Mouse (Mus musculus) MEL (cell line): ENCODE measurements at regions not wholly inside any gene's neighbourhood (a gene's known extent, or its start where the extent isn't known, plus 50 kb on each side); places are given as distances from the start of the nearest gene placed in this dataset.
"Not testable (repeated sequence)": the region's sequence is repeated elsewhere in the genome, so short reads cannot be mapped to it uniquely, and the experiment has no call there.

Experiments used
- DNase-seq: peaks from one replicate; pipeline ENCODE4 v3.0.0; 2011; ENCODE audit warnings: low read depth, low spot score
- H3K27ac ChIP-seq: 2 replicates; pipeline ENCODE4 v1.5.1; 2012; ENCODE audit warnings: low read depth, mild to moderate bottlenecking, control low read depth, low read length, moderate library complexity; ENCODE audit not compliant: control insufficient read depth
- H3K27me3 ChIP-seq, 2 experiments: fragments of 150-350 bp in 1 of 2; sonication (generic) in 1 of 2; 2 replicates each; pipeline ENCODE4 v1.6.1; 2012; ENCODE audit warnings: low read length in 2 of 2, mild to moderate bottlenecking in 2 of 2, improper control_type of control experiment in 1 of 2, moderate library complexity in 1 of 2; ENCODE audit not compliant: insufficient read depth in 2 of 2, control insufficient read depth in 1 of 2
- H3K36me3 ChIP-seq, 2 experiments: 2 replicates each; pipeline ENCODE4 v1.6.1; 2012 to 2014; ENCODE audit warnings: low read length in 2 of 2, improper control_type of control experiment in 1 of 2, inconsistent platforms in 1 of 2, mild to moderate bottlenecking in 1 of 2; ENCODE audit not compliant: insufficient read depth in 2 of 2, control insufficient read depth in 1 of 2
- H3K4me1 ChIP-seq, 2 experiments: fragments of 150-350 bp in 1 of 2; sonication (generic) in 1 of 2; 2 replicates each; pipeline ENCODE4 v1.6.1; 2012; ENCODE audit warnings: low read length in 2 of 2, improper control_type of control experiment in 1 of 2, mild to moderate bottlenecking in 1 of 2; ENCODE audit not compliant: insufficient read depth in 2 of 2, control insufficient read depth in 1 of 2
- H3K4me3 ChIP-seq, 2 experiments: fragments of 150-350 bp in 1 of 2; sonication (generic) in 1 of 2; 2 replicates each; pipeline ENCODE4 v1.5.1; 2012; ENCODE audit warnings: low read depth in 2 of 2, low read length in 2 of 2, mild to moderate bottlenecking in 2 of 2, moderate library complexity in 2 of 2, control low read depth in 1 of 2, improper control_type of control experiment in 1 of 2; ENCODE audit not compliant: control insufficient read depth in 1 of 2, insufficient read depth in 1 of 2
- H3K79me2 ChIP-seq: 2 replicates; pipeline ENCODE4 v1.6.1; 2012; ENCODE audit warnings: mild to moderate bottlenecking, low read length, moderate library complexity; ENCODE audit not compliant: control insufficient read depth, poor library complexity, insufficient read depth
- H3K9ac ChIP-seq: 2 replicates; pipeline ENCODE4 v1.6.1; 2012; ENCODE audit warnings: low read depth, mild to moderate bottlenecking, control low read depth, low read length, moderate library complexity; ENCODE audit not compliant: control insufficient read depth, poor library complexity, severe bottlenecking
- H3K9me3 ChIP-seq: fragments of 150-350 bp; sonication (generic); replicated peaks from 2 replicates; pipeline ENCODE4 v1.6.1; 2012; ENCODE audit warnings: mild to moderate bottlenecking, low read length, improper control_type of control experiment, moderate library complexity; ENCODE audit not compliant: insufficient read depth
- BHLHE40 ChIP-seq: IDR thresholded peaks from 2 replicates; pipeline ENCODE4 v1.6.1; 2012; ENCODE audit warnings: low read depth, mild to moderate bottlenecking, inconsistent platforms, low read length, improper control_type of control experiment, borderline replicate concordance
- CTCF ChIP-seq, 3 experiments: IDR thresholded peaks in 2 of 3; conservative IDR thresholded peaks in 1 of 3; 2 replicates each; pipeline ENCODE4 v1.5.1; 2011 to 2012; ENCODE audit warnings: low read length in 3 of 3, low read depth in 2 of 3, mild to moderate bottlenecking in 2 of 3, improper control_type of control experiment in 1 of 3, inconsistent platforms in 1 of 3, mixed read lengths in 1 of 3, moderate library complexity in 1 of 3; ENCODE audit not compliant: control insufficient read depth in 1 of 3, insufficient read depth in 1 of 3, poor library complexity in 1 of 3, severe bottlenecking in 1 of 3
- ELF1 ChIP-seq: IDR thresholded peaks from 2 replicates; pipeline ENCODE4 v1.6.1; 2014; ENCODE audit warnings: low read depth, mild to moderate bottlenecking, inconsistent platforms, low read length, improper control_type of control experiment, moderate library complexity
- KAT2A ChIP-seq: conservative IDR thresholded peaks from 2 replicates; pipeline ENCODE4 v1.6.1; 2012; ENCODE audit warnings: low read depth, low read length, improper control_type of control experiment, inconsistent platforms
- MEF2A ChIP-seq: IDR thresholded peaks from 2 replicates; pipeline ENCODE4 v1.6.1; 2014; ENCODE audit warnings: low read depth, mild to moderate bottlenecking, inconsistent platforms, low read length, improper control_type of control experiment; ENCODE audit not compliant: poor library complexity, insufficient replicate concordance, severe bottlenecking; ENCODE audit errors: extremely low read depth
- NELFE ChIP-seq: IDR thresholded peaks from 2 replicates; pipeline ENCODE4 v1.6.1; 2011; ENCODE audit warnings: low read depth, low read length, improper control_type of control experiment
- POLR2AphosphoS2 ChIP-seq: IDR thresholded peaks from 2 replicates; pipeline ENCODE4 v1.6.1; 2011; ENCODE audit warnings: low read length, improper control_type of control experiment
- POLR2AphosphoS5 ChIP-seq: IDR thresholded peaks from 2 replicates; pipeline ENCODE4 v1.6.1; 2012; ENCODE audit warnings: low read depth, borderline replicate concordance, mild to moderate bottlenecking, inconsistent platforms, low read length, moderate library complexity, mixed read lengths
- RCOR1 ChIP-seq: IDR thresholded peaks from 2 replicates; pipeline ENCODE4 v1.6.1; 2012; ENCODE audit warnings: low read depth, mild to moderate bottlenecking, inconsistent platforms, low read length, improper control_type of control experiment
- SMC3 ChIP-seq: IDR thresholded peaks from 2 replicates; pipeline ENCODE4 v1.6.1; 2011; ENCODE audit warnings: low read depth, low read length, improper control_type of control experiment
- TAL1 ChIP-seq: IDR thresholded peaks from 2 replicates; pipeline ENCODE4 v1.6.1; 2012; ENCODE audit warnings: mild to moderate bottlenecking, inconsistent platforms, low read length, moderate library complexity, mixed read lengths
- TBP ChIP-seq: IDR thresholded peaks from 2 replicates; pipeline ENCODE4 v1.8.0; 2011; ENCODE audit warnings: low read depth, low read length, improper control_type of control experiment
- TCF12 ChIP-seq: IDR thresholded peaks from 2 replicates; pipeline ENCODE4 v1.6.1; 2014; ENCODE audit warnings: low read depth, mild to moderate bottlenecking, inconsistent platforms, low read length, improper control_type of control experiment, moderate library complexity
- USF1 ChIP-seq: IDR thresholded peaks from 2 replicates; pipeline ENCODE4 v1.6.1; 2014; ENCODE audit warnings: low read depth, mild to moderate bottlenecking, inconsistent platforms, low read length, improper control_type of control experiment, moderate library complexity
- ZC3H11A ChIP-seq: IDR thresholded peaks from 2 replicates; pipeline ENCODE4 v1.6.1; 2012; ENCODE audit warnings: low read depth, mild to moderate bottlenecking, inconsistent platforms, low read length, improper control_type of control experiment
- ZMIZ1 ChIP-seq: IDR thresholded peaks from 2 replicates; pipeline ENCODE4 v1.6.1; 2012; ENCODE audit warnings: low read depth, mild to moderate bottlenecking, inconsistent platforms, low read length, improper control_type of control experiment, moderate library complexity
- ZNF384 ChIP-seq: IDR thresholded peaks from 2 replicates; pipeline ENCODE4 v1.6.1; 2012; ENCODE audit warnings: low read depth, mild to moderate bottlenecking, inconsistent platforms, low read length, improper control_type of control experiment

DNA sequence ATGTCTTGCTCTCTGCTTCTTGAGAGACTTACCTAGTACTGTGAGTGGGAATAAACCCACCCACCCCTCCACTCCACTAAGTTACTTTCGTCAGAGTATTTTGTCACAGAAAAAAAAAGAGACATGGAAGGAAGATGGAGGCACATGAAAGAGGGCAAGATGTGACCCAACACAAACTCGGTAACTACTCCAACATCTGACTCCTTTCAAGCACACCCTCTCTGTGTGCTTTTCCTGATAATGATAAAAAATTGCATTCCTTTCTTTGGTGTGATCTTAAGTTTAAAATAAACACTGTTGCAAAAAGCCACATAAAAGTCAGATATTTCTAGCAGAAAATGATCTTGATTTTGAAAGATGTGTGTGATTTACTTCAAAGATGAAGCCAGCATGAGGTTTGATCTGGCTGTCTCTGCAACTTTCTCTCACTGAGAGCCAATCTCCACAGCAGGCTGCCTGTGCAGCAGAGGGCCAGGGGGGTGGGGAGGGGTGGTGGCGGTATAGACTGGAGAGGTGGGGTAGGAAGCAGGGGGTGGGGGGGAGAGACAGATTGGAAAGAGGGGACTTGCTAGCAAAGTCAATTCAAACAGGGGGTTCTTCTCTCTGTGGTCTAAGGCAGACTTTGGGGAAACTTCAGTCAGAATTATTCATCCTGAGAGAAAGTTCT is 153.2 kb downstream of the Tcp10c start:
- H3K4me3 ChIP-seq, H3K27me3 ChIP-seq, H3K27ac ChIP-seq, H3K79me2 ChIP-seq, H3K9ac ChIP-seq, H3K36me3 ChIP-seq, DNase-seq, H3K4me1 ChIP-seq, H3K9me3 ChIP-seq: not testable (repeated sequence)

DNA sequence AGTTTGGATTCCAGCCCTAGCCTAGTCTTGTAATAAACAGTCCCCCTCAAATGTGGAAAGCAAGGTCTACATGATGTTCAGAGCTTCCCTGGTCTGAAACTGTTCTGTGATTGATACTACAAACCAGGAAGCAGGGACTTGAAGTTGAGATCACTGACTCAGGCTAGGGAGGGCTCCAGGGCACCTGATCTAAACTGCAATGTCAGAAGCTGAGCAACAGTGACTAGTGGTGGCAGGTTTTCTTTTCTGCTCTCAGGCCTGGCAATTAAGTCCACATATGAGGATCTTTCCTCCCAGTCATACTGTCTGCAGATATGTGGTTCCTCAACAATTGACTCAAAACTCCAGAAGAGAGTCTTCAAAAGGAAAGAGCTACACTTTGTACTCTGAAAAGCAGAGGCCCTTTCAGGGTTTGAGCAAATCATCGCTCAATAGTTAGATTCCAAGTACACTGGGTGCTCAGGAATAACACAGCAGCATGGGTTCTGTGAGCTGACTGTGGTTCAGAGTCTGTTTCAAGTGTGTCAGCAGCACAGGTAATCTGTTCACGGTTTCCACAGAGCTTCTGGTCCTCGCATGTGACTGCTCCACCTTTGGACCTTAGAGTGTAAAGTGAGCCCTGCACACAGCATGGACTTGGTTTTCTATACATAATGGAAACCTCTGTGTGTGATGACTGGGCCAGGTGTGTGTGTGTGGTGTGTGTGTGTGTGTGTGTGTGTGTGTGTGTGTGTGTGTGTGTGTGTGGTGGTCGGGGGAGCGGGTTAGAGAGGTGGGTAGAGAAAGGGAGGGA is 165.2 kb downstream of the Tcp10c start:
- H3K4me3 ChIP-seq, DNase-seq, H3K9ac ChIP-seq, H3K4me1 ChIP-seq, H3K27ac ChIP-seq, H3K9me3 ChIP-seq, H3K79me2 ChIP-seq, H3K36me3 ChIP-seq, H3K27me3 ChIP-seq: not testable (repeated sequence)

DNA sequence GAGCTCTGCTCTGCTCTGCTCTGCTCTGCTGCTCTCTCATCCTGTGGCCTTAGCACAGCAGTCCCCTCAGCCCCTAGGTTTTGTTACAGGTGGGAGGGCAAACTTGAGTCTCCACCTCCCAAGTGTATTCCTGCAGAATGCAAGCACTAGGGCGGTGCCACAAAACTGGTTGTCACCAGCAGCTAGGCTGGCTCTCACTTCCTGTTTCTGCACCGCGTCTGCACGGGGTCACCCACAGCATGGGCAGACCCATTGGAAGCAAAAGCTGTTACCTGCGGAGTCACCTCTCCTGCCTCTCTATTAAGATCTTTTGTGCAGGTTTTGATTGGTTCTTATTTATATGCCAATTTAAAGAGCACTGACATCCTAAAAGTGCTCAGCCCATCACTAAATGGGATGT is 178.2 kb downstream of the Tcp10c start:
- not testable (repeated sequence) for H3K9me3 ChIP-seq, H3K79me2 ChIP-seq, H3K27me3 ChIP-seq, H3K4me3 ChIP-seq, H3K4me1 ChIP-seq, DNase-seq, H3K27ac ChIP-seq, H3K36me3 ChIP-seq, H3K9ac ChIP-seq

DNA sequence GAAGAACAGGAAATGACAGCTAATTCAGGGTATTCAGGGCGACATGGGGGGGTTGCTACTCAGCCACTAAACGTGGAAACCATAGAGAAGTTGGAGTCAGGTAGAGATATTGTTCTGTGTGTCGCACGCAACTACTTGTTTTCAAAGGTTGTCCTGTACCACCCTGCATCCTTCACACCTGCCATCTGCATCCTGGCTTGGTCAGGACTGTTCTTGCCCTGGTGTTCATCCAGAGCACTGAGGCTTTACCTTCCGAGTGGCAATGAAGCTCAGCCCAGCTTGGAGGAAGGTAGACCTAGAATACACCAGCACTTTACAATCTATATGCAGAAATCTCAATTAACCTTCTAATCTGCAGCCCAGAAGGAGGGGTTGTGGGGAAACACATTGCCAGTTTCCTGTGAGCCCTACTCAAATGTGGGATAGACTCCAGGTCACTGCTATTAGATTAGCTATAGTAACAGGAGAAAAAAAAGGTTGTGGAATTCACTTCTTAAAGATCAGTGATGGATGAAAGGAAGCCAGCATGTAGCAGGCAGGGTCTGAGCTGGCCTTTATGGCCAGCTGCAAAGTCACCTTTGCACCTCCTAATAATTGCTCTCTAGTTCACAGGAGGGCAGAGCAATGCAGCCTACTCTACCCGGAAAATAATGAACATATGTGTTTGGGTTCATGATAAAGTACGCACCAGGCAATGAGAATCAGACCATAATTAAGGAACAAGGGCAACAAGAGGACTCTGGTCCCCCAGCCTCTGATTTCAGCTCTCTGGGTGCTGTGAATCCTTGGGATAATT is 186.3 kb downstream of the Tcp10c start:
- Histone ChIP-seq H3K9me3 (no peaks in the 10 kb centered on the region), H3K27me3 (no peaks in the 10 kb centered on the region), H3K4me3 (no peak overlapping the region), H3K27ac (no peak overlapping the region), H3K79me2 (no peaks in the 10 kb centered on the region), H3K36me3 (no peaks in the 10 kb centered on the region), H3K9ac (no peak overlapping the region), H3K4me1 (no peaks in the 10 kb centered on the region)
- no peak for DNase-seq
- no peak for TF ChIP-seq ZNF384
- no peak for TF ChIP-seq KAT2A
- no peak for TF ChIP-seq TCF12
- TF ChIP-seq CTCF (IDR thresholded peaks at IDR 0.05 in 2 of 3, conservative IDR thresholded peaks at IDR 0.05 in 1 of 3; ENCODE audit: control insufficient read depth in 1 of 3, insufficient read depth in 1 of 3, low read depth in 2 of 3, low read length in 3 of 3, poor library complexity in 1 of 3, severe bottlenecking in 1 of 3) = no peak
- no peak for TF ChIP-seq TAL1
- TF ChIP-seq SMC3 = no peak
- no peak for TF ChIP-seq ZC3H11A
- TF ChIP-seq POLR2AphosphoS2 = no peak
- TF ChIP-seq NELFE = no peak
- no peak for TF ChIP-seq ZMIZ1
- no peak for TF ChIP-seq TBP
- TF ChIP-seq RCOR1 = no peak
- TF ChIP-seq BHLHE40 = no peak
- TF ChIP-seq USF1 = no peak
- no peak for TF ChIP-seq MEF2A
- TF ChIP-seq ELF1 = no peak
- TF ChIP-seq POLR2AphosphoS5 = no peak
